Mouse (Mus musculus): ENCODE measurements around the gene Ezr. TPM values are rescaled to one million over a fixed set of nuclear protein-coding genes. Genes with fewer than 3 reads are reported as not detected.
"Not testable (repeated sequence)": the region's sequence is repeated elsewhere in the genome, so short reads cannot be mapped to it uniquely, and the experiment has no call there.

The Ezr gene
- total RNA-seq, 2 experiments from 2014 or later: 2.2 to 2.9 TPM

- DNase-seq: not testable (repeated sequence)
Measured at GRCm38 (mm10) chr17:6707422-6707821, 75.2 kb downstream of the Ezr start.

GRCm38 (mm10) chr17:6706448-6706847, 76.1 kb downstream of the Ezr start:
- DNase-seq: not testable (repeated sequence)

DNA sequence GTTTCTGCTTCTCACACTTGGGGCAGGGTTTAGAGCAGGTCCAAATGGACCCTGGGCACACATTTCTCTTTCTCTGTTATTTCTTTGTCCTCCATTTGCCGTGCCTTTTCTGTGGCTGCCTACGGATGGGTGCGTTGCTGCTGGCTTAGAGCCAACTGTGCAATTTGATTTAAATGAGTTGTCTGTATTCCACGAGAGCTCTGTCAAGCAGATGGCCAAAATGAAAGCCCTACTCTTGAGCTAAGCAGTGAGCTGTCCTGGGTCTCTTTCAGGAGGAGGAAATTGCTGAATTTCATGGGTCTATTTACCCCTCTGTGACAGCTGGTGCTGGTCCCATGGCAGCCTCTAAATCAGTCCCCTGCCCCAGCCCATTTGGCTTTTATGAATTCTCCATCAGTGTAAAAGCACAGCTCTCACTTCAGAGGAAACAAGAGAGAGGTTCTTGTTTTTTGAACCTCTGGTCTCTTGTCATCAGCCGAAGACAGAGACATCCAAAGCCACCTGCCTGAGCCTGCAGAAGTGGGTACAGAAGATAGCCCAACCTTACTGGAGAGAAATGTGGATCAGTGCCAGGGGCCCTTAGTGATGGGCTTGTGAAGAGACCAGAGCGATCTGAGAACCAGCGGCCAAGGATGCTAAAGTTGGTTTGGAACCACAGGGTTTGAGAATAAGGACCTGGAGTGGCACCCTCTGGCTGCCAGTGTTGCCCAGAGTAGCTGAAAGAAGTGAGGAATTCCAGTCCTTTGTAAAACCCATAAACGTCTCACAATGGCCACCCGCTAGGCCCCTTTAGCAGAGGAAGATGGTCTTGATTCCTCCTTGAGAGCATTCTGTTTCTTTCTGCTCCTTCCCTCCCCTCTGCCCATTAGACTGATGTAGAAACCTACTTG, 79.0 kb downstream of the Ezr start:
- not testable (repeated sequence) for DNase-seq

- DNase-seq: not testable (repeated sequence)
Measured at GRCm38 (mm10) chr17:6702625-6703221, 79.9 kb downstream of the Ezr start.

DNA sequence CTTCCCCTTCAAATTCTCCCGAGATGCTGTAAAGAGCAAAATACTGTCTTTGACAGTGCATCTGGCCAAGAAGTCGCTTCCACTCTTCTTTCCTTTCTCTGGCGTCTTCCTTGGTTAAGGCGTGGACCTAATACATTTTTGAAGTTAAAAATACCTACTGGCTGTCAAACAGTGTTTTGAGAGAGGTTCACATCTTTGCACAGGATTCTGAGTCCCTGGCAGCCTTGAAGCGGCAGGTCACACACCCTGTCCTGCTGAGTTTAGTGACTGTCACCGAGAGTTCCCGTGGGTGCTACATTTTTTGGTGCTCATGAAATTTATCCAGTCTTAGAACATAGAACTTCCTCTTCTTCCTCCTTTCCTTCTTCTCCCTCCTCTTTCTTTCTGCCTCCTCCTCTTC, 82.5 kb downstream of the Ezr start:
- not testable (repeated sequence) for DNase-seq

DNA sequence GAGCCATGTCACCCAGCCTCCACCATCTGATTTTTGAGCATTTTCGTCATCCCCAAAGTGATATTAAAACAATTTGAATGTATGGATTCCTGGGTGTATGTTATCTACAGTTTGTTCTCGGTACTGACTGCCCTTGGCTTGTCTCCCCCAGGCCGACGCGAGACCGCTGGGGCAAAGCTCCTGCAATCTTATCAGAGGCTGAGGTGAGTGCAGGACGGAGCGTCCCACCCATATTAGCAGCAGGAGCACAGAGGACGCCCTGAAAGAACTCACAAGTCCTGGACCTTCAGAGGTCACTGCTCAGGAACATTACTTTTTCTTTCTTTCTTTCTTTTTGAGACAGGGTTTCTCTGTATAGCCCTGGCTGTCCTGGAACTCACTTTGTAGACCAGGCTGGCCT, 83.1 kb downstream of the Ezr start:
- DNase-seq: not testable (repeated sequence)

- DNase-seq: peak; percentile 49
Measured at GRCm38 (mm10) chr17:6697224-6697775, 85.3 kb downstream of the Ezr start.

- not testable (repeated sequence) for DNase-seq
Measured at GRCm38 (mm10) chr17:6696521-6696920, 86.1 kb downstream of the Ezr start.

DNA sequence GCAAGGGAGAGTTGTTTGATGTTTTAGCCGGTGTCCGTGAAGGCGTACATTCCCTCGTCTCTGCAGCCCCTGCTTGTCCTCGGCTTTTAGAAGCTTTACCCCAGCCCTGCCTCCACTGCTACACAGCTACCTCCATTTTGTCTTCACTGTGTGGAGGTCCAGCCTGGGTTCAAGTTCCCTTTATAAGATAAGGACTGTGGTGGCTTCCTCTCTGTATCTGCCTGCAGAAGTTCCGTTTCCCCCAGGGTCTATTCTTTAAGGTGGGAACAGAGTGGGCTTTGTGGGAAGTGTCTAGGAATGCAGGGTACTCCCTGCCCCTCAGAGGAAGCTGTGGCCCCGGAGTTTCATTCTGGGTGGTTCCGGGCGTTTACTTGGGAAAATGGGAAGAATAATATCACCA, 86.9 kb downstream of the Ezr start:
- DNase-seq: not testable (repeated sequence)

GRCm38 (mm10) chr17:6691596-6691995, 91.0 kb downstream of the Ezr start:
- peak; percentile 73 for DNase-seq

DNA sequence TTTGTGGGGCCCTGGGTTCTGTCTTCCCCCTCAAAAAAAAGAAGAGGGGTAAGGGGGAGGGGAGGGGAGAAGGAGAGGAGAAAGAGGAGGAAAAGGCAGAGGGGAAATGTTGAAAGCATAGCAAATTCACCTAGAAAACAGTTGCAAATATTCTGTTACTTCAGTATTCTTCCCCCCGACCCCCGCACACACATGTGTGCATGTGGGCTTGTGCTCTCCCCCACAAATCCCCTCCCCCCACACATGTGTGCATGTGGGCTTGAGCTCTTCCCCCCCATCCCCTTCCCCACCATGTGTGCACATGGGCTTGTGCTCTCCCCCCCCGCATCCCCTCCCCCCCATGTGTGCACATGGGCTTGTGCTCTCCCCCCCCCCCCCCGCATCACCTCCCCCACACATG, 93.2 kb downstream of the Ezr start:
- DNase-seq: not testable (repeated sequence)

Other genes with a start within 250 kb of the Ezr start
- 1 to 10 TPM; 2.0 to 2.8 TPM for gene Dynlt1c, start 181.1 kb downstream of the Ezr start, total RNA-seq (2021)
- 10 to 100 TPM; 49.0 to 51.0 TPM for gene Dynlt1f, start 126.9 kb downstream of the Ezr start, total RNA-seq (2021)
- under 1 TPM in 1 of 2 experiments, not detected in 1; 0.36 TPM for gene Sytl3, start 123.7 kb downstream of the Ezr start, total RNA-seq (2021)
- gene Rsph3b, start 165.9 kb upstream of the Ezr start, total RNA-seq (2021): 10 to 100 TPM; 19.0 to 20.7 TPM
- 10 to 100 TPM; 11.5 to 11.9 TPM for gene Tagap1, start 178.4 kb upstream of the Ezr start, total RNA-seq (2021)
- 10 to 100 TPM; 84.8 to 85.8 TPM for gene Rnaset2b, start 187.8 kb upstream of the Ezr start, total RNA-seq (2021)
- gene Gm49721, start 196.1 kb upstream of the Ezr start, total RNA-seq (2021): not detected
- not detected for gene Gm1604a, start 242.8 kb upstream of the Ezr start, total RNA-seq (2021)

Measured in gastrocnemius, postnatal 25 days (tissue).